Mouse (Mus musculus): ENCODE results near the gene Itprip. TPM values are rescaled to one million over a fixed set of nuclear protein-coding genes. Genes with fewer than 3 reads are reported as not detected.

The Itprip gene
- polyA plus RNA-seq, 1 experiment from 2014 or later: 2.8 TPM

- Histone ChIP-seq H3K36me3 (replicated peaks; ENCODE audit: insufficient read depth, low read length) (no peaks in the 10 kb centered on the region), H3K4me1 (ENCODE audit: insufficient read depth) (0 out of 2 replicates have a peak, but pooled peaks cover 2% of the 10 kb centered on the region), H3K27ac (ENCODE audit: low read depth) (peak overlapping the region; percentile 25; the same call in 1 of the 2 replicates), H3K4me2 (ENCODE audit: low read depth, low read length) (no peak overlapping the region), H3K9ac (replicated peaks) (no peak overlapping the region), H3K27me3 (ENCODE audit: insufficient read depth, low read length) (no peaks in the 10 kb centered on the region), H3K9me3 (ENCODE audit: low read length) (no peaks in the 10 kb centered on the region), H3K4me3 (ENCODE audit: low read depth, low read length) (no peak overlapping the region)
- WGBS (ENCODE audit: insufficient replicate concordance): 59% methylated on average over 7 of the region's 7 CpGs
- DNase-seq (no peak), ATAC-seq (no peak)
- no peak for TF ChIP-seq EP300 (IDR thresholded peaks at IDR 0.05; ENCODE audit: low read depth)
Measured at GRCm38 (mm10) chr19:47885191-47885743, 33.8 kb downstream of the Itprip start.

DNA sequence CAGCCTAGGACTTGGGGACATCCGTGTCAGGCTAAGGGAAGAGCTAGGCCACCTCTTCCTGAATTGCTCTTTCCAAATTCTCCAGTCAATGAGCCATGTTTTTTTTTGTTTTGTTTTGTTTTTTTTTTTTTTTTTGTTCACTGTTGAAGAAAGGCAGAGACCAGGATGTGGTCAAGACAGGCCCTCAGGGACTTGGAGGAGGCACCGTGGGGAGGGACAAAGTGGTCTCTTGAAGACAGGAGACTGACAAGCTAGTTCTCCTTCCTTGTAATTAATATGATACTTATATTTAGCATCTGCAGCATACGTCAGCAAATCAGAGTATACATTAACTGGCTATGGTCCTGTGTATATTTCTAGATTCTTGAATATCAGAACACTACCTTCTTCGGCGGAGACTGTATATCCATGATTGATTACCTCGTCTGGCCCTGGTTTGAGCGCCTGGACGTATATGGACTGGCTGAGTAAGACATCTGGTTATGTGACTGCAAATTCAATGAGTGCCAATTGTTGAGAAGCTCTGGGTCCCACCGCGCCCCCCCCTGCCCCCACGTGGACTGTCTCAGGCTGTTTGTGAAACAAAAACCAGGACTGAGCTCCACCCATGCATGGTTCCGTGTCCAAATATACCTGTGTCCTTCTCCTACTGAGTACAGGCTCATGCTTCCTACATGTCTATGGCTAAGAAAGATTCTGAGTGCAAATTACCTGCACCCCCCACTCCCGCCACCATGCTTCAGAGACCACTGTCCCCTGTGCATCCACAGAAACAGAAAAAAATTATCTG, 34.6 kb downstream of the Itprip start:
- no peak overlapping the region for H3K4me2 ChIP-seq (ENCODE audit: low read depth, low read length)
- 0 out of 2 replicates have a peak, but pooled peaks cover 2% of the 10 kb centered on the region for H3K4me1 ChIP-seq (ENCODE audit: insufficient read depth)
- H3K9ac ChIP-seq (replicated peaks): no peak overlapping the region
- H3K4me3 ChIP-seq (ENCODE audit: low read depth, low read length): no peak overlapping the region
- WGBS (ENCODE audit: insufficient replicate concordance): 63% methylated on average over 13 of the region's 13 CpGs
- ATAC-seq (no peak), DNase-seq (no peak)
- H3K27ac ChIP-seq (ENCODE audit: low read depth): no peak overlapping the region
- no peaks in the 10 kb centered on the region for H3K27me3 ChIP-seq (ENCODE audit: insufficient read depth, low read length)
- no peaks in the 10 kb centered on the region for H3K9me3 ChIP-seq (ENCODE audit: low read length)
- no peaks in the 10 kb centered on the region for H3K36me3 ChIP-seq (replicated peaks; ENCODE audit: insufficient read depth, low read length)
- TF ChIP-seq CTCF (IDR thresholded peaks at IDR 0.05; ENCODE audit: low read depth) (no peak), EP300 (IDR thresholded peaks at IDR 0.05; ENCODE audit: low read depth) (no peak)

GRCm38 (mm10) chr19:47882882-47883254, 36.2 kb downstream of the Itprip start:
- Histone ChIP-seq H3K4me2 (ENCODE audit: low read depth, low read length) (no peak overlapping the region), H3K4me1 (ENCODE audit: insufficient read depth) (0 out of 2 replicates have a peak, but pooled peaks cover 2% of the 10 kb centered on the region), H3K27me3 (ENCODE audit: insufficient read depth, low read length) (no peaks in the 10 kb centered on the region), H3K4me3 (ENCODE audit: low read depth, low read length) (no peak overlapping the region), H3K9ac (replicated peaks) (no peak overlapping the region), H3K9me3 (ENCODE audit: low read length) (no peaks in the 10 kb centered on the region), H3K27ac (ENCODE audit: low read depth) (no peak overlapping the region), H3K36me3 (replicated peaks; ENCODE audit: insufficient read depth, low read length) (no peaks in the 10 kb centered on the region)
- DNase-seq (no peak), ATAC-seq (no peak)
- no peak for TF ChIP-seq EP300 (IDR thresholded peaks at IDR 0.05; ENCODE audit: low read depth)
- TF ChIP-seq CTCF (IDR thresholded peaks at IDR 0.05; ENCODE audit: low read depth): no peak
- WGBS (ENCODE audit: insufficient replicate concordance): 66% methylated on average over 9 of the region's 9 CpGs

DNA sequence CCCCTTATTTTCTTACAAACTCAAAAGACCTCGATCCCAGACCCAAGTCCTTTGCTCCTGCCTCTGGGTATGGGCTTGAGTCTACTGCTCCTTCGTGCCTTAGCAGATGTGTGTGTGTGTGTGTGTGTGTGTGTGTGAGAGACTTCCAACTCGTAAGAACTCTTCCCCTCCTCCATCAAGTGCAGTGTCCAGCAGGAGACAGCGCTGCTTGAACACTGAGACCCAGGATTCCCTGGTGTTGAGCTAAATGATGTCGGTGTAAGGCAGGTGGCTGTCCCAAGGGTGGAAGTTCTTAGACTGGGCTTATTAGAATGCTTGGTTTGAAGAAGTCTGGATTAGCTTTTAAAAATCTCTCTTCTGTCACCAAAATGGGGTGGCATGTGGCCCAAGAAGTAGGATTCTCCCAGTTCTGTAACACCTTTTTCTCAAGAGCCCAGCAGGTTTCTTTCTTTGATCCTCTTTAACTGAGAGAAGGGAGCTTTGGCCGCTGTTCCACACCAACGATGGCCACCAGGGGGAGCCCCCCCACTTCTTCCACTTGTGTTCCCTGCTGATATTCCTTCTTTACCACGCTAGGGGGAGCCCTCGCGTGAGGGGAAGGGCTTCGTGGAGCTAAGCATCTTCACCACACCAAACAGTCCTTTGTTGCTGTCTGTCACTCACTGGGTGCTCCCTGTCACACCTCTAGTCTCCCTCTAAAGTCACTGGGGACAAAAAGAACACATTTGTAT, 36.8 kb downstream of the Itprip start:
- no peak overlapping the region for H3K27ac ChIP-seq (ENCODE audit: low read depth)
- peak; percentile 100 for TF ChIP-seq CTCF (IDR thresholded peaks at IDR 0.05; ENCODE audit: low read depth)
- no peak for TF ChIP-seq EP300 (IDR thresholded peaks at IDR 0.05; ENCODE audit: low read depth)
- no peak overlapping the region for H3K4me2 ChIP-seq (ENCODE audit: low read depth, low read length)
- 25% methylated on average over 11 of the region's 11 CpGs for WGBS (ENCODE audit: insufficient replicate concordance)
- H3K36me3 ChIP-seq (replicated peaks; ENCODE audit: insufficient read depth, low read length): no peaks in the 10 kb centered on the region
- peak; percentile 69; the same call in 1 of the 2 replicates for ATAC-seq
- DNase-seq: peak; percentile 92
- no peak overlapping the region for H3K4me3 ChIP-seq (ENCODE audit: low read depth, low read length)
- H3K9ac ChIP-seq (replicated peaks): no peak overlapping the region
- H3K27me3 ChIP-seq (ENCODE audit: insufficient read depth, low read length): no peaks in the 10 kb centered on the region
- 0 out of 2 replicates have a peak, but pooled peaks cover 2% of the 10 kb centered on the region for H3K4me1 ChIP-seq (ENCODE audit: insufficient read depth)
- H3K9me3 ChIP-seq (ENCODE audit: low read length): no peaks in the 10 kb centered on the region

DNA sequence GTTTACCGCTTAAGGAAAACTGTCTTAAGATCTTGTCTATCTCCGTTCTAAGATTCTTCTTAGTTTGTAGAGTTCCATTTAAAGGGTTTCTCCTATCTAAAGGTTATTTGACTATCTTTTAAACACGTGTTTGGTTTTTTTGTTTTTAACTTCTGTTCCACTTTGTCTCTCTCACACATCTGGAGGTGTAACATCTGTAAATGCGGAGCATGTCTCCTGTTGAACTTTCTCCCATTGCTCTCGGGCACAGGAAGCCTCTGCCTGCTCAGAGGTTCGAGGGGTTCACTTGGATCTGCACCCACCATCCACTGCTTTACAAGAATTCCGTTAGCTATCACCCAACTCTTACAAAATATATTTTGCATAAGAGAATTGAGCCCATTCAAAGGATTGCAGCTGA, 37.6 kb downstream of the Itprip start:
- no peak overlapping the region for H3K27ac ChIP-seq (ENCODE audit: low read depth)
- H3K4me1 ChIP-seq (ENCODE audit: insufficient read depth): no peaks in the 10 kb centered on the region
- H3K4me2 ChIP-seq (ENCODE audit: low read depth, low read length): no peak overlapping the region
- ATAC-seq (no peak), DNase-seq (no peak)
- WGBS (ENCODE audit: insufficient replicate concordance): 74% methylated on average over 7 of the region's 7 CpGs
- H3K36me3 ChIP-seq (replicated peaks; ENCODE audit: insufficient read depth, low read length): no peaks in the 10 kb centered on the region
- no peak overlapping the region for H3K9ac ChIP-seq (replicated peaks)
- TF ChIP-seq EP300 (IDR thresholded peaks at IDR 0.05; ENCODE audit: low read depth) (no peak), CTCF (IDR thresholded peaks at IDR 0.05; ENCODE audit: low read depth) (no peak)
- no peaks in the 10 kb centered on the region for H3K27me3 ChIP-seq (ENCODE audit: insufficient read depth, low read length)
- H3K4me3 ChIP-seq (ENCODE audit: low read depth, low read length): no peak overlapping the region
- no peaks in the 10 kb centered on the region for H3K9me3 ChIP-seq (ENCODE audit: low read length)

DNA sequence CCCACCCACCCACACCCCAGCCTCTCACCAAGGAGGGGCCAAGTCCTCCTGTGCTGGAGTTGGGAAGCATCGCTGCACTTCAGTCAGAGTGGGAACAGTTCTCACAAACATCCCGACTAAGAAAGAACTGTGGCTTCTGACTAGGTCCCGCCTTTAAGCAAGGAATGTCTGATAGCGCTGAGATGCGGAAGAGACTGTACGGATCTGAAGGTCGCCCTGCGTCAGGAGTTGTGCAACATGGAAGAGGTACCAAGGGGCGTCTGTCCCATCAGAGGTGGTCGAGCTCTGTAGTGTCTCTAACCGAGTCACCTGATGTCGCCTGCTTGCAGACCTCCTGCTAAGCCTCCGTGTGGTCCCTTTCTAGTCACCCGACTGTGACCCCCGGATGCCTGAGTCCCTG, 42.8 kb downstream of the Itprip start:
- Histone ChIP-seq H3K27me3 (ENCODE audit: insufficient read depth, low read length) (0 out of 2 replicates have a peak, but pooled peaks cover 3% of the 10 kb centered on the region), H3K27ac (ENCODE audit: low read depth) (no peak overlapping the region), H3K36me3 (replicated peaks; ENCODE audit: insufficient read depth, low read length) (no peaks in the 10 kb centered on the region), H3K4me2 (ENCODE audit: low read depth, low read length) (no peak overlapping the region), H3K4me1 (ENCODE audit: insufficient read depth) (no peaks in the 10 kb centered on the region), H3K9ac (replicated peaks) (no peak overlapping the region), H3K4me3 (ENCODE audit: low read depth, low read length) (no peak overlapping the region), H3K9me3 (ENCODE audit: low read length) (no peaks in the 10 kb centered on the region)
- DNase-seq (no peak), ATAC-seq (no peak)
- 56% methylated on average over 15 of the region's 15 CpGs for WGBS (ENCODE audit: insufficient replicate concordance)
- TF ChIP-seq CTCF (IDR thresholded peaks at IDR 0.05; ENCODE audit: low read depth): no peak
- TF ChIP-seq EP300 (IDR thresholded peaks at IDR 0.05; ENCODE audit: low read depth): no peak
